Mouse (Mus musculus) MEL (cell line): ENCODE results near the gene Opcml. TPM values are rescaled to one million over a fixed set of nuclear protein-coding genes. Genes with fewer than 3 reads are reported as not detected.

Experiments used
- DNase-seq: peaks from one replicate; pipeline ENCODE4 v3.0.0; 2011; ENCODE audit warnings: low read depth, low spot score
- H3K27ac ChIP-seq: 2 replicates; pipeline ENCODE4 v1.5.1; 2012; ENCODE audit warnings: low read depth, mild to moderate bottlenecking, control low read depth, low read length, moderate library complexity; ENCODE audit not compliant: control insufficient read depth
- H3K27me3 ChIP-seq, 2 experiments: fragments of 150-350 bp in 1 of 2; sonication (generic) in 1 of 2; 2 replicates each; pipeline ENCODE4 v1.6.1; 2012; ENCODE audit warnings: low read length in 2 of 2, mild to moderate bottlenecking in 2 of 2, improper control_type of control experiment in 1 of 2, moderate library complexity in 1 of 2; ENCODE audit not compliant: insufficient read depth in 2 of 2, control insufficient read depth in 1 of 2
- H3K36me3 ChIP-seq, 2 experiments: 2 replicates each; pipeline ENCODE4 v1.6.1; 2012 to 2014; ENCODE audit warnings: low read length in 2 of 2, improper control_type of control experiment in 1 of 2, inconsistent platforms in 1 of 2, mild to moderate bottlenecking in 1 of 2; ENCODE audit not compliant: insufficient read depth in 2 of 2, control insufficient read depth in 1 of 2
- H3K4me1 ChIP-seq, 2 experiments: fragments of 150-350 bp in 1 of 2; sonication (generic) in 1 of 2; 2 replicates each; pipeline ENCODE4 v1.6.1; 2012; ENCODE audit warnings: low read length in 2 of 2, improper control_type of control experiment in 1 of 2, mild to moderate bottlenecking in 1 of 2; ENCODE audit not compliant: insufficient read depth in 2 of 2, control insufficient read depth in 1 of 2
- H3K4me3 ChIP-seq, 2 experiments: fragments of 150-350 bp in 1 of 2; sonication (generic) in 1 of 2; 2 replicates each; pipeline ENCODE4 v1.5.1; 2012; ENCODE audit warnings: low read depth in 2 of 2, low read length in 2 of 2, mild to moderate bottlenecking in 2 of 2, moderate library complexity in 2 of 2, control low read depth in 1 of 2, improper control_type of control experiment in 1 of 2; ENCODE audit not compliant: control insufficient read depth in 1 of 2, insufficient read depth in 1 of 2
- H3K79me2 ChIP-seq: 2 replicates; pipeline ENCODE4 v1.6.1; 2012; ENCODE audit warnings: mild to moderate bottlenecking, low read length, moderate library complexity; ENCODE audit not compliant: control insufficient read depth, poor library complexity, insufficient read depth
- H3K9ac ChIP-seq: 2 replicates; pipeline ENCODE4 v1.6.1; 2012; ENCODE audit warnings: low read depth, mild to moderate bottlenecking, control low read depth, low read length, moderate library complexity; ENCODE audit not compliant: control insufficient read depth, poor library complexity, severe bottlenecking
- H3K9me3 ChIP-seq: fragments of 150-350 bp; sonication (generic); replicated peaks from 2 replicates; pipeline ENCODE4 v1.6.1; 2012; ENCODE audit warnings: mild to moderate bottlenecking, low read length, improper control_type of control experiment, moderate library complexity; ENCODE audit not compliant: insufficient read depth
- BHLHE40 ChIP-seq: IDR thresholded peaks from 2 replicates; pipeline ENCODE4 v1.6.1; 2012; ENCODE audit warnings: low read depth, mild to moderate bottlenecking, inconsistent platforms, low read length, improper control_type of control experiment, borderline replicate concordance
- CHD2 ChIP-seq: IDR thresholded peaks from 2 replicates; pipeline ENCODE4 v1.6.1; 2011; ENCODE audit warnings: low read length, improper control_type of control experiment
- CTCF ChIP-seq, 3 experiments: IDR thresholded peaks in 2 of 3; conservative IDR thresholded peaks in 1 of 3; 2 replicates each; pipeline ENCODE4 v1.5.1; 2011 to 2012; ENCODE audit warnings: low read length in 3 of 3, low read depth in 2 of 3, mild to moderate bottlenecking in 2 of 3, improper control_type of control experiment in 1 of 3, inconsistent platforms in 1 of 3, mixed read lengths in 1 of 3, moderate library complexity in 1 of 3; ENCODE audit not compliant: control insufficient read depth in 1 of 3, insufficient read depth in 1 of 3, poor library complexity in 1 of 3, severe bottlenecking in 1 of 3
- E2F4 ChIP-seq: IDR thresholded peaks from 2 replicates; pipeline ENCODE4 v1.6.1; 2011; ENCODE audit warnings: low read depth, low read length, improper control_type of control experiment, borderline replicate concordance
- ELF1 ChIP-seq: IDR thresholded peaks from 2 replicates; pipeline ENCODE4 v1.6.1; 2014; ENCODE audit warnings: low read depth, mild to moderate bottlenecking, inconsistent platforms, low read length, improper control_type of control experiment, moderate library complexity
- EP300 ChIP-seq, 2 experiments: IDR thresholded peaks; 2 replicates each; pipeline ENCODE4 v1.6.1; 2011; ENCODE audit warnings: improper control_type of control experiment in 2 of 2, low read length in 2 of 2, low read depth in 1 of 2, mild to moderate bottlenecking in 1 of 2
- GABPA ChIP-seq: IDR thresholded peaks from 2 replicates; pipeline ENCODE4 v1.6.1; 2012; ENCODE audit warnings: low read depth, mild to moderate bottlenecking, inconsistent platforms, low read length, improper control_type of control experiment, moderate library complexity
- GATA1 ChIP-seq: IDR thresholded peaks from 2 replicates; pipeline ENCODE4 v1.6.1; 2011; ENCODE audit warnings: low read depth, low read length, improper control_type of control experiment
- HCFC1 ChIP-seq: IDR thresholded peaks from 2 replicates; pipeline ENCODE4 v1.6.1; 2012; ENCODE audit warnings: low read depth, mild to moderate bottlenecking, inconsistent platforms, low read length, improper control_type of control experiment, moderate library complexity
- JUND ChIP-seq: IDR thresholded peaks from 2 replicates; pipeline ENCODE4 v1.6.1; 2011; ENCODE audit warnings: low read depth, mild to moderate bottlenecking, improper control_type of control experiment, low read length
- MAFK ChIP-seq: IDR thresholded peaks from 2 replicates; pipeline ENCODE4 v1.6.1; 2011; ENCODE audit warnings: low read depth, mild to moderate bottlenecking, low read length, improper control_type of control experiment, borderline replicate concordance
- MAX ChIP-seq: IDR thresholded peaks from 2 replicates; pipeline ENCODE4 v1.6.1; 2011; ENCODE audit warnings: low read length, improper control_type of control experiment
- MAZ ChIP-seq: IDR thresholded peaks from 2 replicates; pipeline ENCODE4 v1.6.1; 2012; ENCODE audit warnings: low read depth, mild to moderate bottlenecking, inconsistent platforms, low read length, improper control_type of control experiment
- MEF2A ChIP-seq: IDR thresholded peaks from 2 replicates; pipeline ENCODE4 v1.6.1; 2014; ENCODE audit warnings: low read depth, mild to moderate bottlenecking, inconsistent platforms, low read length, improper control_type of control experiment; ENCODE audit not compliant: poor library complexity, insufficient replicate concordance, severe bottlenecking; ENCODE audit errors: extremely low read depth
- MXI1 ChIP-seq: IDR thresholded peaks from 2 replicates; pipeline ENCODE4 v1.6.1; 2011; ENCODE audit warnings: mild to moderate bottlenecking, low read depth, low read length, improper control_type of control experiment
- MYC ChIP-seq: IDR thresholded peaks from 2 replicates; pipeline ENCODE4 v1.6.1; 2011; ENCODE audit warnings: low read depth, mild to moderate bottlenecking, low read length, improper control_type of control experiment, moderate library complexity
- NELFE ChIP-seq: IDR thresholded peaks from 2 replicates; pipeline ENCODE4 v1.6.1; 2011; ENCODE audit warnings: low read depth, low read length, improper control_type of control experiment
- NRF1 ChIP-seq: IDR thresholded peaks from 2 replicates; pipeline ENCODE4 v1.6.1; 2014; ENCODE audit warnings: low read depth, mild to moderate bottlenecking, inconsistent platforms, low read length, improper control_type of control experiment, moderate library complexity; ENCODE audit not compliant: poor library complexity, insufficient read depth, severe bottlenecking
- POLR2AphosphoS5 ChIP-seq: IDR thresholded peaks from 2 replicates; pipeline ENCODE4 v1.6.1; 2012; ENCODE audit warnings: low read depth, borderline replicate concordance, mild to moderate bottlenecking, inconsistent platforms, low read length, moderate library complexity, mixed read lengths
- RAD21 ChIP-seq: IDR thresholded peaks from 2 replicates; pipeline ENCODE4 v1.6.1; 2011; ENCODE audit warnings: mild to moderate bottlenecking, low read depth, low read length, improper control_type of control experiment
- RCOR1 ChIP-seq: IDR thresholded peaks from 2 replicates; pipeline ENCODE4 v1.6.1; 2012; ENCODE audit warnings: low read depth, mild to moderate bottlenecking, inconsistent platforms, low read length, improper control_type of control experiment
- TAL1 ChIP-seq: IDR thresholded peaks from 2 replicates; pipeline ENCODE4 v1.6.1; 2012; ENCODE audit warnings: mild to moderate bottlenecking, inconsistent platforms, low read length, moderate library complexity, mixed read lengths
- TBP ChIP-seq: IDR thresholded peaks from 2 replicates; pipeline ENCODE4 v1.8.0; 2011; ENCODE audit warnings: low read depth, low read length, improper control_type of control experiment
- UBTF ChIP-seq: IDR thresholded peaks from 2 replicates; pipeline ENCODE4 v1.6.1; 2012; ENCODE audit warnings: low read depth, mild to moderate bottlenecking, inconsistent platforms, low read length, improper control_type of control experiment, moderate library complexity, borderline replicate concordance; ENCODE audit not compliant: insufficient read depth
- USF1 ChIP-seq: IDR thresholded peaks from 2 replicates; pipeline ENCODE4 v1.6.1; 2014; ENCODE audit warnings: low read depth, mild to moderate bottlenecking, inconsistent platforms, low read length, improper control_type of control experiment, moderate library complexity
- USF2 ChIP-seq, 2 experiments: IDR thresholded peaks; 2 replicates each; pipeline ENCODE4 v1.6.1; 2011 to 2012; ENCODE audit warnings: improper control_type of control experiment in 2 of 2, low read length in 2 of 2, borderline replicate concordance in 1 of 2, inconsistent platforms in 1 of 2, low read depth in 1 of 2, mild to moderate bottlenecking in 1 of 2; ENCODE audit not compliant: insufficient read depth in 1 of 2
- ZMIZ1 ChIP-seq: IDR thresholded peaks from 2 replicates; pipeline ENCODE4 v1.6.1; 2012; ENCODE audit warnings: low read depth, mild to moderate bottlenecking, inconsistent platforms, low read length, improper control_type of control experiment, moderate library complexity
- polyA plus RNA-seq, 2 experiments: library from polyadenylated mRNA; stranded (reverse) in 1 of 2; unstranded in 1 of 2; fragments of >175 nt in 1 of 2; fragments of >200 nt in 1 of 2; gene quantifications; 2 replicates each; pipeline versions ENCODE4 v1.2.1 to v1.2.4; 2012; ENCODE audit warnings: low replicate concordance in 2 of 2, low read depth in 1 of 2; ENCODE audit not compliant: insufficient read length in 2 of 2, insufficient read depth in 1 of 2, missing spikeins in 1 of 2
- total RNA-seq: library from RNA; depleted of rRNA; stranded (reverse); fragments of 300-350 nt; gene quantifications from 2 replicates; pipeline ENCODE4 v1.2.3, GENCODE M21; 2012

Opcml gene
- total and polyA plus RNA-seq, 3 experiments: not detected

GRCm38 (mm10) chr9:28190751-28191150 is 400.2 kb downstream of the Opcml start:
- TF ChIP-seq NELFE (no peak), TBP (no peak), USF1 (no peak), JUND (no peak), GATA1 (no peak), NRF1 (no peak), TAL1 (no peak), MAZ (no peak), RCOR1 (no peak), POLR2AphosphoS5 (no peak), USF2 (IDR thresholded peaks at IDR 0.05; ENCODE audit: borderline replicate concordance in 1 of 2, insufficient read depth in 1 of 2, low read depth in 1 of 2, low read length in 2 of 2) (no peak), ELF1 (no peak), MEF2A (no peak), HCFC1 (no peak), E2F4 (no peak), CHD2 (no peak), ZMIZ1 (no peak), MXI1 (no peak), MAFK (no peak)
- DNase-seq: no peak
- Histone ChIP-seq H3K9ac (no peak overlapping the region), H3K4me3 (no peak overlapping the region), H3K27ac (no peak overlapping the region), H3K79me2 (no peaks in the 10 kb centered on the region), H3K4me1 (no peaks in the 10 kb centered on the region), H3K36me3 (no peaks in the 10 kb centered on the region), H3K9me3 (no peaks in the 10 kb centered on the region), H3K27me3 (no peaks in the 10 kb centered on the region)

GRCm38 (mm10) chr9:28196550-28196949 is 406.0 kb downstream of the Opcml start:
- no peaks in the 10 kb centered on the region for H3K36me3 ChIP-seq
- DNase-seq: no peak
- no peaks in the 10 kb centered on the region for H3K27me3 ChIP-seq
- no peaks in the 10 kb centered on the region for H3K9me3 ChIP-seq
- no peak overlapping the region for H3K27ac ChIP-seq
- no peak overlapping the region for H3K4me3 ChIP-seq
- no peak overlapping the region for H3K9ac ChIP-seq
- TF ChIP-seq ZMIZ1 (no peak), MAX (no peak), RAD21 (no peak), NELFE (no peak), BHLHE40 (no peak), EP300 (IDR thresholded peaks at IDR 0.05; ENCODE audit: low read depth in 1 of 2, low read length in 2 of 2) (no peak), CTCF (IDR thresholded peaks at IDR 0.05 in 2 of 3, conservative IDR thresholded peaks at IDR 0.05 in 1 of 3; ENCODE audit: control insufficient read depth in 1 of 3, insufficient read depth in 1 of 3, low read depth in 2 of 3, low read length in 3 of 3, poor library complexity in 1 of 3, severe bottlenecking in 1 of 3) (no peak), UBTF (no peak), USF2 (IDR thresholded peaks at IDR 0.05; ENCODE audit: borderline replicate concordance in 1 of 2, insufficient read depth in 1 of 2, low read depth in 1 of 2, low read length in 2 of 2) (no peak), MYC (no peak), NRF1 (no peak), E2F4 (no peak), GABPA (no peak)
- H3K4me1 ChIP-seq: no peaks in the 10 kb centered on the region
- H3K79me2 ChIP-seq: no peaks in the 10 kb centered on the region
